Mouse (Mus musculus) cortical plate, adult 2 months (tissue): ENCODE data around the gene Rpl31. TPM values are rescaled to one million over a fixed set of nuclear protein-coding genes. Genes with fewer than 3 reads are reported as not detected.

Experiments
- H3K27ac ChIP-seq: fragments of 200-500 bp; 2 replicates; pipeline ENCODE4 v1.5.1; 2012; ENCODE audit warnings: low read length, control low read depth, inconsistent platforms; ENCODE audit not compliant: insufficient read depth
- H3K4me1 ChIP-seq: fragments of 200-500 bp; 2 replicates; pipeline ENCODE4 v1.6.1; 2011; ENCODE audit warnings: low read length; ENCODE audit not compliant: control insufficient read depth, insufficient read depth
- H3K4me3 ChIP-seq: fragments of 200-500 bp; 2 replicates; pipeline ENCODE4 v1.5.1; 2011; ENCODE audit warnings: mild to moderate bottlenecking, low read length, control low read depth; ENCODE audit not compliant: insufficient read depth
- CTCF ChIP-seq: fragments of 200-500 bp; IDR thresholded peaks from 2 replicates; pipeline ENCODE4 v1.5.1; 2011; ENCODE audit warnings: mild to moderate bottlenecking, control low read depth, low read length; ENCODE audit not compliant: insufficient read depth; ENCODE audit errors: extremely low read depth
- POLR2A ChIP-seq: fragments of 200-500 bp; IDR thresholded peaks from 2 replicates; pipeline ENCODE4 v1.6.1; 2011; ENCODE audit warnings: mild to moderate bottlenecking, low read length, control low read depth; ENCODE audit not compliant: insufficient read depth; ENCODE audit errors: extremely low read depth
- polyA plus RNA-seq: library from polyadenylated mRNA; depleted of rRNA; stranded (reverse); fragments of >200 nt; gene quantifications from 2 replicates; pipeline ENCODE4 v1.2.3, GENCODE M21; 2012; rRNA removed

The Rpl31 gene
- 784 and 793 TPM in 2 replicates for polyA plus RNA-seq

DNA sequence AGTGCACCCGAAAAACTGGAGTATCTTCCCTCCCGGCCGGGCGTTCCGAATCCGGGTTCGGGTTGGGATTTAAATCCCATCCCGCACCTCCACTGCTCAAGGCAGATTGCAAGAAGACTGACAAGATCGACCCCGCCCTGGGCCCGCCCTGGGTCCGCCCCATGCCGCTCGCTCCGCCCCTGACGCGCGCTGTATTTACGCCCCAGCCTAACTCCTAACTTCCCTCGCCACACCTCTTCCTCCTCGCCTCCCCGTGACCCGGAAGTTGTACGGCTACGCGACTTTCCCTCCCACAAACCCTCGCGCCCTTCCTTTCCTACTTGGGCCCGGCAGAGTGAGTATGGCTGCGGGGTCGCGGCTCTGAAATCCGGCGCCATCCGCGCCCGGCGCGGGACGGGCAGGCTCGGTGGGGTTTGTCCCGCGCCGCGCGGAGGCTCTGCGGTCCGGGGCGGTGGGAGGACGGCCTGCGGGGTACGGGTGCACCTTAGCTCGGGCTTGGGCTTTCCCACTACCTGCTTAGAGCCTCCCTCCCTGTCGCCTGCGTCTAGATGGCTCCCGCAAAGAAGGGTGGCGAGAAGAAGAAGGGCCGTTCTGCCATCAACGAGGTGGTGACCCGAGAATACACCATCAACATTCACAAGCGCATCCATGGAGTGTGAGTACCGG lies at the start of gene Rpl31:
Gene Rpl31 (plus strand): TSS at position 242 of the 666 bp plus-strand sequence.
- no peaks in the 10 kb centered on the region; the same call in 1 of the 2 replicates for H3K4me1 ChIP-seq
- H3K4me3 ChIP-seq: peak within 1 kb of the TSS; percentile 99
- TF ChIP-seq CTCF (no peak), POLR2A (peak; percentile 77; the same call in 1 of the 2 replicates)
- H3K27ac ChIP-seq: peak within 1 kb of the TSS; percentile 67

GRCm38 (mm10) chr1:39317935-39318334 lies 49.7 kb upstream of the Rpl31 start:
- H3K27ac ChIP-seq: 0 out of 2 replicates have a peak overlapping the region, but pooled peaks have one; percentile 45
- no peak overlapping the region for H3K4me3 ChIP-seq
- H3K4me1 ChIP-seq: peaks cover 17% of the 10 kb centered on the region
- no peak for TF ChIP-seq POLR2A
- TF ChIP-seq CTCF: no peak

- no peak for TF ChIP-seq CTCF
- Histone ChIP-seq H3K4me1 (peaks cover 11% of the 10 kb centered on the region), H3K27ac (0 out of 2 replicates have a peak overlapping the region, but pooled peaks have one; percentile 5), H3K4me3 (no peak overlapping the region)
Observed at GRCm38 (mm10) chr1:39318870-39319269, 48.8 kb upstream of the Rpl31 start.

GRCm38 (mm10) chr1:39321954-39322353 lies 45.7 kb upstream of the Rpl31 start:
- TF ChIP-seq CTCF (no peak), POLR2A (no peak)

DNA sequence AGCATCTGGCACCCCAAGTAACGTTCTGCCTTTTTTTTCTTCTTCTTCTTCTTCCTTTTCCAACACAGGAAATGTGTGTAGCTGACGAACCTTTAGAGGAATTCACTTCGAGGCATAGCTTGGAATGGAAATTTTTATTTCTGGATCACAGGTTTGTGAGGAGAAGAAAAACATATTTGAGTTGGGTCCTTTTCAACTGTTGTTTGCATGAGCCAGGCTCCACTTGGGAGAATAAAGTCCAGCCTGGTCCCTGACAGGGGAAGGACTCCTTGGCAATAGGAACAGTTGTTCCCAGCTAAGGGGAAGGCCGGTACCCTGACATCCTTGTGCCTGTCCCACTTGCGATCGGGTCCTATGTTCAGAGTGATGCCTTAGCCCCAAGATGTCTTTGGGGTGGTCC lies 42.4 kb upstream of the Rpl31 start:
- TF ChIP-seq CTCF: no peak
- TF ChIP-seq POLR2A: no peak
- Histone ChIP-seq H3K27ac (no peak overlapping the region), H3K4me3 (no peak overlapping the region), H3K4me1 (peaks cover 5% of the 10 kb centered on the region; the same call in 1 of the 2 replicates)

More at GRCm38 (mm10) chr1:39321954-39322353, 45.7 kb upstream of the Rpl31 start:
- H3K4me3 ChIP-seq: no peak overlapping the region
- H3K4me1 ChIP-seq: peaks cover 10% of the 10 kb centered on the region
- H3K27ac ChIP-seq: no peak overlapping the region

- H3K27ac ChIP-seq: no peak overlapping the region
- H3K4me1 ChIP-seq: peaks cover 5% of the 10 kb centered on the region; the same call in 1 of the 2 replicates
- no peak overlapping the region for H3K4me3 ChIP-seq
- no peak for TF ChIP-seq POLR2A
- no peak for TF ChIP-seq CTCF
Observed at GRCm38 (mm10) chr1:39327546-39327945, 40.1 kb upstream of the Rpl31 start.

- no peak overlapping the region for H3K27ac ChIP-seq
- TF ChIP-seq POLR2A (no peak), CTCF (no peak)
Observed at GRCm38 (mm10) chr1:39330857-39331594, 36.6 kb upstream of the Rpl31 start.

DNA sequence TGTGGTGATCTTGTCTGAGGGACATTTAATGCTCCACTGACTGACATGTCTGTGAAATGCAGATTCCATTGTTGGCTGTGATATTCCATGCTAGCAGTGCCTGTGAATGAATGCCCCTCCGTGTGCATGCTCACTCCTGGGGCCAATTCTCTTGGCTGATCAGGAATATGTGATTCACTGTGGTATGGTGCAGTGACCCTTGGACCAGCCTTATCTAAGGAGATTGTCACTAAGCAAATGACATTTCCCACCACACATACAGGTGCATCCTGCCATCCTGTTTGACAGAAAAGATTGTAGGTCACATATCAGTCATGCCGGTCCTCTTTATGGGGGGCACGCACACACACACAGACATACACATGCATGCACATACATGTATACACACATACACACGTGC lies 35.2 kb upstream of the Rpl31 start:
- Histone ChIP-seq H3K27ac (no peak overlapping the region), H3K4me3 (no peak overlapping the region), H3K4me1 (peaks cover 5% of the 10 kb centered on the region; the same call in 1 of the 2 replicates)
- TF ChIP-seq POLR2A: no peak
- no peak for TF ChIP-seq CTCF

More at GRCm38 (mm10) chr1:39330857-39331594, 36.6 kb upstream of the Rpl31 start:
- Histone ChIP-seq H3K4me3 (no peak overlapping the region), H3K4me1 (peaks cover 5% of the 10 kb centered on the region; the same call in 1 of the 2 replicates)

- no peak overlapping the region for H3K4me3 ChIP-seq
- H3K4me1 ChIP-seq: peaks cover 6% of the 10 kb centered on the region
- TF ChIP-seq CTCF (no peak), POLR2A (no peak)
- H3K27ac ChIP-seq: no peak overlapping the region
Observed at GRCm38 (mm10) chr1:39335561-39336196, 32.0 kb upstream of the Rpl31 start.

GRCm38 (mm10) chr1:39336788-39337187 lies 30.9 kb upstream of the Rpl31 start:
- TF ChIP-seq CTCF: no peak
- TF ChIP-seq POLR2A: no peak
- no peak overlapping the region for H3K27ac ChIP-seq

More at GRCm38 (mm10) chr1:39336788-39337187, 30.9 kb upstream of the Rpl31 start:
- Histone ChIP-seq H3K4me3 (no peak overlapping the region), H3K4me1 (peaks cover 6% of the 10 kb centered on the region)
